Mouse (Mus musculus): ENCODE results near the gene Adpgk.

GRCm38 (mm10) chr9:59245181-59245580 is 46.2 kb upstream of the Adpgk start:
- TF ChIP-seq CTCF (IDR thresholded peaks at IDR 0.05) (no peak), EP300 (IDR thresholded peaks at IDR 0.05) (no peak)

Data from lung, postnatal 0 days (tissue).